Mouse (Mus musculus): Measurements from ENCODE around the gene Zfp114. TPM values are rescaled to one million over a fixed set of nuclear protein-coding genes. Genes with fewer than 3 reads are reported as not detected.

Zfp114 gene
- polyA plus RNA-seq, 1 experiment: not detected

GRCm38 (mm10) chr7:24193157-24193556, 18.3 kb downstream of the Zfp114 start:
- no peaks in the 10 kb centered on the region for H3K79me3 ChIP-seq (ENCODE audit: low read depth)
- H3K36me3 ChIP-seq (ENCODE audit: control insufficient read depth, insufficient read depth): no peaks in the 10 kb centered on the region
- H3K27me3 ChIP-seq (ENCODE audit: control insufficient read depth, insufficient read depth, insufficient read length): no peaks in the 10 kb centered on the region
- TF ChIP-seq CTCF (IDR thresholded peaks at IDR 0.05; ENCODE audit: control insufficient read depth, insufficient read depth, insufficient read length) (no peak), MYOG (IDR thresholded peaks at IDR 0.05; ENCODE audit: control insufficient read depth, extremely low read depth, insufficient read length) (no peak), MAX (IDR thresholded peaks at IDR 0.05) (no peak), MYOD1 (IDR thresholded peaks at IDR 0.05; ENCODE audit: control insufficient read depth, insufficient read length, low read depth) (no peak), FOSL1 (IDR thresholded peaks at IDR 0.05; ENCODE audit: insufficient read depth, low read length, poor library complexity, severe bottlenecking) (no peak), USF1 (IDR thresholded peaks at IDR 0.05; ENCODE audit: low read depth) (no peak), CEBPB (IDR thresholded peaks at IDR 0.05; ENCODE audit: low read depth) (no peak)
- no peaks in the 10 kb centered on the region for H3K79me2 ChIP-seq (ENCODE audit: control insufficient read depth, insufficient read depth)
- H3ac ChIP-seq (ENCODE audit: control insufficient read depth, insufficient read length, low read depth): no peak overlapping the region
- H3K4me3 ChIP-seq (ENCODE audit: insufficient read depth, poor library complexity, severe bottlenecking): no peak overlapping the region

- H3K79me3 ChIP-seq (ENCODE audit: low read depth): no peaks in the 10 kb centered on the region
- H3K79me2 ChIP-seq (ENCODE audit: control insufficient read depth, insufficient read depth): no peaks in the 10 kb centered on the region
- H3K36me3 ChIP-seq (ENCODE audit: control insufficient read depth, insufficient read depth): no peaks in the 10 kb centered on the region
- H3K4me3 ChIP-seq (ENCODE audit: insufficient read depth, poor library complexity, severe bottlenecking): no peak overlapping the region
- H3K27me3 ChIP-seq (ENCODE audit: control insufficient read depth, insufficient read depth, insufficient read length): no peaks in the 10 kb centered on the region
- TF ChIP-seq USF1 (IDR thresholded peaks at IDR 0.05; ENCODE audit: low read depth): no peak
- no peak for TF ChIP-seq MAX (IDR thresholded peaks at IDR 0.05)
- no peak for TF ChIP-seq FOSL1 (IDR thresholded peaks at IDR 0.05; ENCODE audit: insufficient read depth, low read length, poor library complexity, severe bottlenecking)
- TF ChIP-seq CTCF (IDR thresholded peaks at IDR 0.05; ENCODE audit: control insufficient read depth, insufficient read depth, insufficient read length): no peak
- no peak for TF ChIP-seq MYOD1 (IDR thresholded peaks at IDR 0.05; ENCODE audit: control insufficient read depth, insufficient read length, low read depth)
- no peak for TF ChIP-seq MYOG (IDR thresholded peaks at IDR 0.05; ENCODE audit: control insufficient read depth, extremely low read depth, insufficient read length)
- TF ChIP-seq CEBPB (IDR thresholded peaks at IDR 0.05; ENCODE audit: low read depth): no peak
- no peak overlapping the region for H3ac ChIP-seq (ENCODE audit: control insufficient read depth, insufficient read length, low read depth)
Observed at GRCm38 (mm10) chr7:24196961-24197360, 22.1 kb downstream of the Zfp114 start.

GRCm38 (mm10) chr7:24207488-24208261, 32.8 kb downstream of the Zfp114 start:
- H3K36me3 ChIP-seq (ENCODE audit: control insufficient read depth, insufficient read depth): no peaks in the 10 kb centered on the region
- no peaks in the 10 kb centered on the region for H3K79me2 ChIP-seq (ENCODE audit: control insufficient read depth, insufficient read depth)
- peaks cover 4% of the 10 kb centered on the region for H3K27me3 ChIP-seq (ENCODE audit: control insufficient read depth, insufficient read depth, insufficient read length)
- no peak for TF ChIP-seq CTCF (IDR thresholded peaks at IDR 0.05; ENCODE audit: control insufficient read depth, insufficient read depth, insufficient read length)
- peak; percentile 46 for TF ChIP-seq MYOD1 (IDR thresholded peaks at IDR 0.05; ENCODE audit: control insufficient read depth, insufficient read length, low read depth)
- no peaks in the 10 kb centered on the region for H3K79me3 ChIP-seq (ENCODE audit: low read depth)
- peak overlapping the region; percentile 30 for H3K4me3 ChIP-seq (ENCODE audit: insufficient read depth, poor library complexity, severe bottlenecking)
- H3ac ChIP-seq (ENCODE audit: control insufficient read depth, insufficient read length, low read depth): peak overlapping the region; percentile 83

- Histone ChIP-seq H3K36me3 (ENCODE audit: control insufficient read depth, insufficient read depth) (no peaks in the 10 kb centered on the region), H3K27me3 (ENCODE audit: control insufficient read depth, insufficient read depth, insufficient read length) (peaks cover 7% of the 10 kb centered on the region), H3K79me2 (ENCODE audit: control insufficient read depth, insufficient read depth) (no peaks in the 10 kb centered on the region), H3K4me3 (ENCODE audit: insufficient read depth, poor library complexity, severe bottlenecking) (no peak overlapping the region), H3ac (ENCODE audit: control insufficient read depth, insufficient read length, low read depth) (no peak overlapping the region), H3K79me3 (ENCODE audit: low read depth) (no peaks in the 10 kb centered on the region)
- no peak for TF ChIP-seq CTCF (IDR thresholded peaks at IDR 0.05; ENCODE audit: control insufficient read depth, insufficient read depth, insufficient read length)
- TF ChIP-seq USF1 (IDR thresholded peaks at IDR 0.05; ENCODE audit: low read depth): no peak
- no peak for TF ChIP-seq FOSL1 (IDR thresholded peaks at IDR 0.05; ENCODE audit: insufficient read depth, low read length, poor library complexity, severe bottlenecking)
- TF ChIP-seq MYOD1 (IDR thresholded peaks at IDR 0.05; ENCODE audit: control insufficient read depth, insufficient read length, low read depth): no peak
- no peak for TF ChIP-seq MYOG (IDR thresholded peaks at IDR 0.05; ENCODE audit: control insufficient read depth, extremely low read depth, insufficient read length)
- TF ChIP-seq MAX (IDR thresholded peaks at IDR 0.05): no peak
- TF ChIP-seq CEBPB (IDR thresholded peaks at IDR 0.05; ENCODE audit: low read depth): no peak
Observed at GRCm38 (mm10) chr7:24208282-24208886, 33.5 kb downstream of the Zfp114 start.

GRCm38 (mm10) chr7:24210296-24210695, 35.4 kb downstream of the Zfp114 start:
- Histone ChIP-seq H3K79me2 (ENCODE audit: control insufficient read depth, insufficient read depth) (no peaks in the 10 kb centered on the region), H3K36me3 (ENCODE audit: control insufficient read depth, insufficient read depth) (no peaks in the 10 kb centered on the region), H3K4me3 (ENCODE audit: insufficient read depth, poor library complexity, severe bottlenecking) (no peak overlapping the region), H3K27me3 (ENCODE audit: control insufficient read depth, insufficient read depth, insufficient read length) (peaks cover 7% of the 10 kb centered on the region), H3ac (ENCODE audit: control insufficient read depth, insufficient read length, low read depth) (no peak overlapping the region), H3K79me3 (ENCODE audit: low read depth) (no peaks in the 10 kb centered on the region)
- TF ChIP-seq USF1 (IDR thresholded peaks at IDR 0.05; ENCODE audit: low read depth) (no peak), MYOD1 (IDR thresholded peaks at IDR 0.05; ENCODE audit: control insufficient read depth, insufficient read length, low read depth) (no peak), CTCF (IDR thresholded peaks at IDR 0.05; ENCODE audit: control insufficient read depth, insufficient read depth, insufficient read length) (no peak), MYOG (IDR thresholded peaks at IDR 0.05; ENCODE audit: control insufficient read depth, extremely low read depth, insufficient read length) (no peak), MAX (IDR thresholded peaks at IDR 0.05) (no peak), FOSL1 (IDR thresholded peaks at IDR 0.05; ENCODE audit: insufficient read depth, low read length, poor library complexity, severe bottlenecking) (no peak), CEBPB (IDR thresholded peaks at IDR 0.05; ENCODE audit: low read depth) (no peak)
